Mouse (Mus musculus) liver, embryonic 13.5 days (tissue): ENCODE measurements around the gene Fhad1. TPM values are rescaled to one million over a fixed set of nuclear protein-coding genes. Genes with fewer than 3 reads are reported as not detected.

Source experiments
- ATAC-seq: fragments of 200-750 bp; cut with Nextera tagmentation; 2 replicates; pipeline ENCODE4 v1.8.0; 2017; ENCODE audit warnings: low read depth, mild to moderate bottlenecking, moderate number of reproducible peaks, moderate library complexity
- DNase-seq: peaks from one replicate; pipeline ENCODE4 v3.0.0; 2022
- H3K27ac ChIP-seq: fragments of 300-500 bp; sonication (generic); 2 replicates; pipeline ENCODE4 v1.5.1; 2015; ENCODE audit warnings: moderate library complexity, mild to moderate bottlenecking, inconsistent platforms
- H3K27me3 ChIP-seq: fragments of 300-500 bp; sonication (generic); 2 replicates; pipeline ENCODE4 v1.6.1; 2015; ENCODE audit warnings: mild to moderate bottlenecking, inconsistent platforms
- H3K36me3 ChIP-seq: fragments of 300-500 bp; sonication (generic); 2 replicates; pipeline ENCODE4 v1.6.1; 2015; ENCODE audit warnings: mild to moderate bottlenecking, inconsistent platforms
- H3K4me1 ChIP-seq: fragments of 300-500 bp; sonication (generic); replicated peaks from 2 replicates; pipeline ENCODE4 v1.6.1; 2015; ENCODE audit warnings: inconsistent platforms
- H3K4me2 ChIP-seq: fragments of 300-500 bp; sonication (generic); 2 replicates; pipeline ENCODE4 v1.6.1; 2015; ENCODE audit warnings: inconsistent platforms, mild to moderate bottlenecking, moderate library complexity
- H3K4me3 ChIP-seq: fragments of 300-500 bp; sonication (generic); replicated peaks from 2 replicates; pipeline ENCODE4 v1.5.1; 2015; ENCODE audit warnings: mild to moderate bottlenecking, inconsistent platforms
- H3K9ac ChIP-seq: fragments of 300-500 bp; sonication (generic); 2 replicates; pipeline ENCODE4 v1.6.1; 2015; ENCODE audit warnings: mild to moderate bottlenecking, inconsistent platforms
- H3K9me3 ChIP-seq: fragments of 300-500 bp; sonication (generic); replicated peaks from 2 replicates; pipeline ENCODE4 v1.6.1; 2016; ENCODE audit warnings: inconsistent platforms
- WGBS: fragments of 180-500 bp; shearing (Covaris S2); methylation state at CpG from one replicate; pipeline ENCODE4 v1.1.7; 2015; ENCODE audit not compliant: insufficient replicate concordance; 5-methylcytosine and 5-hydroxymethylcytosine counted together
- polyA plus RNA-seq: library from polyadenylated mRNA; unstranded; fragments of >200 nt; fragmentation: Nextera tagmentation; extraction: Ambion mirVana; gene quantifications from 2 replicates; pipeline ENCODE4 v1.2.1, GENCODE M21; 2015

The Fhad1 gene
- polyA plus RNA-seq, 1 experiment from 2014 or later = 0.32 TPM

DNA sequence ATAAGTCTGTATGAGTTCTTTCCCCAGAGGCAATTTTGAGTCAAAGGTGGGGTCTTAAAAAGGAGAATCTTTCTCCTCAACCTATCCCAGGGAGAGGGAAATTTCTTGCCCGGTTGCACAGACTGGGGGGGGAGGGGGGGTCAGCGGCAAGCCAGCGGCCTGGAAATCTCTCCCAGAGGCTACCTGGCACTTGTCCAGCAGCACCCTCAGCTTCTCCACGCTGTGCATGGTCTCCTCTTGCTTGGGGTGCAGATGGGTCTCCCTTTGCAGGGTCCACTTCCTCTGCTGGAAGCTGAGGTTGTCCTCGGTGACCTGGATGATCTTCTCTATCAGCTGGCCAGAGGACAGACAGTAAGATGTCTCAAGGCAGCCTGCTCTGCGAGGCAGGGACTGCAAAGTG lies 61.0 kb downstream of the Fhad1 start:
- Histone ChIP-seq H3K4me1 (peaks cover 31% of the 10 kb centered on the region), H3K27ac (no peak overlapping the region)
- no peak for ATAC-seq

DNA sequence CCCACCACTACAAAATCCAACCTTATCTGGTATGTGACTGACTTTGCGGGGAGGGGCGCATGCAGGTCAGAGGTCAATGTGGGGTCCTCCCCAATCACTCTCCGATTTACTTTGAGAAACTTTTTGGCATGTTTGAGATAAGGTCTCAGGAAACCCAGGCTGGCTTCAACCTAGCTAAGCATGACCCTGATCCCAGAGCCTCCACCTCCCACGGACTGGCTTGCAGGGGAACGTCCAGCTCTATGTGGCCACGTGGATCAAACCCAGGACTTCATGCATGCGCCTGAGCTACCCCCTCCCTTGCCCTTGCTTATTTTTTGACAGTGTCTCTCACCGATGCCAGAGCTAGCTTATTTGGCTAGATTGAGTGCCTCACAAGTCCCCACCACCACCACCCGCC lies 61.6 kb downstream of the Fhad1 start:
- Histone ChIP-seq H3K27ac (no peak overlapping the region), H3K9me3 (no peaks in the 10 kb centered on the region), H3K4me3 (no peak overlapping the region), H3K9ac (no peak overlapping the region), H3K4me2 (no peak overlapping the region), H3K27me3 (0 out of 2 replicates have a peak, but pooled peaks cover 3% of the 10 kb centered on the region), H3K4me1 (peaks cover 26% of the 10 kb centered on the region), H3K36me3 (no peaks in the 10 kb centered on the region)
- WGBS = 45% methylated on average over 9 of the region's 9 CpGs
- no peak for ATAC-seq
- DNase-seq = no peak

More for the DNA sequence above, 61.0 kb downstream of the Fhad1 start:
- no peak overlapping the region for H3K4me2 ChIP-seq
- DNase-seq = no peak
- 0 out of 2 replicates have a peak, but pooled peaks cover 3% of the 10 kb centered on the region for H3K27me3 ChIP-seq
- no peak overlapping the region for H3K9ac ChIP-seq
- no peaks in the 10 kb centered on the region for H3K36me3 ChIP-seq
- WGBS = 40% methylated on average over 6 of the region's 6 CpGs
- H3K9me3 ChIP-seq = no peaks in the 10 kb centered on the region
- no peak overlapping the region for H3K4me3 ChIP-seq

DNA sequence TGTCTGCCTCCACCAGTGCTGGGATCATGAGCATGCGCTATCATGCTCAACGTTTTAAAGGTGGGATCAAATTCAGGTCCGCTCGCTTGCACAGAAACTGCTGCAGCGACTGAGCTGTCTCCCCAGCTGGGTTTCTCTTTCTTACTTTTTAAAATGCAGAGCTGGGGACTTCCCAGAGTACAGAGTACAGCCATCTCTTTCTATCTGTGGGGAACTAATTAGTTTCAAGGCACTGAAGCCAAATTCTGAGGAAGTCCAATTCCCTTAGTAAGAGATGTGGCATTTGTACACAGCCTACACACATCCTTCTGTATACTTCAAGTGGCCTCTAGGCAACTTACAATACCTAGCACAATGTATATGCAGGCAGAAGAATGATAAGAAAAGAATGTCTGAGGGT lies 62.1 kb downstream of the Fhad1 start:
- no peaks in the 10 kb centered on the region for H3K36me3 ChIP-seq
- H3K9me3 ChIP-seq = no peaks in the 10 kb centered on the region
- WGBS = 48% methylated on average over 5 of the region's 5 CpGs
- peaks cover 23% of the 10 kb centered on the region for H3K4me1 ChIP-seq
- no peak for DNase-seq
- no peak overlapping the region for H3K4me3 ChIP-seq
- H3K9ac ChIP-seq = no peak overlapping the region
- H3K27ac ChIP-seq = peak overlapping the region; percentile 44; the same call in 1 of the 2 replicates
- H3K4me2 ChIP-seq = no peak overlapping the region
- H3K27me3 ChIP-seq = 0 out of 2 replicates have a peak, but pooled peaks cover 3% of the 10 kb centered on the region
- ATAC-seq = no peak

DNA sequence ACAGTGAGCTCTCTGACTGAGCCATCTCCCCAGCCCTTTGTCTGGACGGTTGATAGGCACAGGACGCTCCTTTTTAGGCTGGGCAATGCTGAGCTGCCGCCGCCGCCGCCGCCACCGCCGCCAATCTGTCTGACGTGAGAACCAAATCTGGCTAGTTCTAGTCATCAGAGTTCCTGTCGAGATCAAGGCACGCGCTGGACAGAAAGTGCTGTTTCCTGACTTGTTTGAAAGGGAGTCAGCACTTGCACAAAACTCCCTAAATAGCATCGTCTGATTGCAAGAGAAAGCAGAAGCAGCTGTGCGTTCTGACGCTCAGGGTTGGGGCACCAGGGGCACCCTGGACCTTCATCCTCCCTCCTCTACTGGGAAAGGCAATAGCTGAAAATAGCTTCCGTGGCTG lies 62.8 kb downstream of the Fhad1 start:
- 18% methylated on average over 17 of the region's 17 CpGs for WGBS
- DNase-seq (no peak), ATAC-seq (no peak)
- Histone ChIP-seq H3K9me3 (no peaks in the 10 kb centered on the region), H3K27me3 (0 out of 2 replicates have a peak, but pooled peaks cover 3% of the 10 kb centered on the region), H3K4me3 (no peak overlapping the region), H3K27ac (0 out of 2 replicates have a peak overlapping the region, but pooled peaks have one; percentile 44), H3K4me1 (peaks cover 20% of the 10 kb centered on the region), H3K4me2 (no peak overlapping the region), H3K9ac (no peak overlapping the region), H3K36me3 (no peaks in the 10 kb centered on the region)

DNA sequence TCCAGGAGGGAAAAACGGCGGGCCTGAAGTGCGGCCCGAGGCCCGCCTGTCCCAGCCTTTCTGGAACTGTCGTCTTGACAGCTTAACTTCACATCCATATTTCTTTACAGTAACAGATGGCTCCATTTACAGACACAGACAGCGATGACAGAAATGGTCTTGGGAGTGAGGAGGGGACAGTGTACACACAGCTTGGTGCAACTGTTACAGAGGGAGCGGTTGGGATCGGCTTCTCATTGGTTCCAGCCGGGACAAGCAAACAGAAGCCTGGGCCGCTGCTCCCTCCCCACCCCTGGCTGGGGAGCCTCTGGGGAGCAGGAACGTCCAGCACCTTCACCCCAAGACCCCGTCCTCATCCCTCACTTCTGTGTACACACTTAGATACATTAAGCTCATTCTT lies 65.4 kb downstream of the Fhad1 start:
- H3K9ac ChIP-seq = no peak overlapping the region
- no peaks in the 10 kb centered on the region for H3K36me3 ChIP-seq
- peaks cover 18% of the 10 kb centered on the region for H3K4me1 ChIP-seq
- WGBS = 53% methylated on average over 13 of the region's 13 CpGs
- no peak overlapping the region for H3K4me3 ChIP-seq
- H3K4me2 ChIP-seq = no peak overlapping the region
- no peak overlapping the region for H3K27ac ChIP-seq
- H3K9me3 ChIP-seq = no peaks in the 10 kb centered on the region
- 0 out of 2 replicates have a peak, but pooled peaks cover 3% of the 10 kb centered on the region for H3K27me3 ChIP-seq
- DNase-seq (no peak), ATAC-seq (no peak)

DNA sequence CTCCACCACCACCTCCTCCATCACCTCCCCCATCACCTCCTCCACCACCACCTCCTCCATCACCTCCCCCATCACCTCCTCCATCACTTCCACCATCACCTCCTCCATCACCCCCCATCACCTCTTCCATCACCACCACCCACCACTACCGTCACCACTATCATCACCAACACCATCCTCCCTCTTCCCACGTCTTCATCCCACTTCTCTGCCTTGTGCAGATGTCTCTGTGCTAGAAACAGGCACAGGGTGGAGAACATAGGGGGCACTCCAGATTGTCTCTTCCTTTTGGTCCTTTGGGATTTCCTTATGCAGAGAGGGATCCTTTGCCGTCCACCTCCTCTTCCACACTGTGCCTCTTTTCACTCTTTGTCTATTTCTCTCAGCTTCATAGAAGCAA lies 66.1 kb downstream of the Fhad1 start:
- ATAC-seq (no peak), DNase-seq (no peak)
- Histone ChIP-seq H3K4me1 (peaks cover 12% of the 10 kb centered on the region), H3K9ac (no peak overlapping the region), H3K27ac (no peak overlapping the region), H3K4me2 (no peak overlapping the region), H3K9me3 (no peaks in the 10 kb centered on the region), H3K27me3 (0 out of 2 replicates have a peak, but pooled peaks cover 3% of the 10 kb centered on the region), H3K36me3 (no peaks in the 10 kb centered on the region), H3K4me3 (no peak overlapping the region)
- 68% methylated on average over 3 of the region's 3 CpGs for WGBS

DNA sequence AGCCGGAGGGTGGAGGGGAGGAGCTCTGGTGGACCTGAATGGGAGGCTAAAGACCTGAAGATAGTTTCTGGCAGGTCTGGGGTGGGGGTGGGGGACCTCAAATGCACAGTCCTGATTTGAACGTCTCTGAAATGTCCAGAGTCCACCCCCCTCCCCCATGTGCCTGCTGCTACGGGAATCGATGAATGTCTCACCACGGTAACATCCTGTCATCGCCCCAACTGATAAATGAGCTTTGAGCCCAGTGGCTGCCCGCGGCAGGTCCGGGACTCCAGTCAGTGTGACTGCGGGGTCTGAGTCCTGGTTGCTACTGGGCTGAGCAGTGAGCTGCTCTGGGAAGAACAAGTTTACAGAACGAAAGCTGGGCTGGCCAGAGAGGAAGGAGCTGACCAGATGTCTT lies 72.5 kb downstream of the Fhad1 start:
- H3K9me3 ChIP-seq = no peaks in the 10 kb centered on the region
- 40% methylated on average over 11 of the region's 11 CpGs for WGBS
- no peak overlapping the region for H3K27ac ChIP-seq
- no peak overlapping the region for H3K4me3 ChIP-seq
- ATAC-seq (peak; percentile 67), DNase-seq (no peak)
- H3K4me1 ChIP-seq = peaks cover 11% of the 10 kb centered on the region; the same call in 1 of the 2 replicates
- H3K9ac ChIP-seq = no peak overlapping the region
- H3K36me3 ChIP-seq = no peaks in the 10 kb centered on the region
- H3K27me3 ChIP-seq = no peaks in the 10 kb centered on the region
- no peak overlapping the region for H3K4me2 ChIP-seq

DNA sequence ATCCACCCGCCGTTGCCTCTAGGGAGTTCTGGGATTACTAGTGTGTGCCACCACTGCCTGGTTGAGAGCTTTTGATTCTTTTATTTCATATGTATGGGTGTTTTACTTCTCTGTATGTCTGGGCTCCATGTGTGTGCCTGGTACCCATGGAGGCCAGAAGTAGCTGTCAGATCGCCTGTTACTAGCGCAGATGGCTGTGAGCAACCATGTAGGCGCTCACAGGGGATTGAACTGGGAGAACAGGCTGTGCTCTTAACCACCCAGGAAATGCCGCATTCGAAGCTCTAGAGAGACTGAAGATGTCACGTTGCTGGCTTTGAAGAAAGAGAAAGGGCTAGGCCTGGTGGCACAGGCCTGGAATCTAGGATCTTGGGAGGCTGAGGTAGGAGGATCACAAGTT lies 73.6 kb downstream of the Fhad1 start:
- no peak overlapping the region for H3K4me2 ChIP-seq
- no peaks in the 10 kb centered on the region for H3K9me3 ChIP-seq
- no peak for DNase-seq
- peaks cover 11% of the 10 kb centered on the region; the same call in 1 of the 2 replicates for H3K4me1 ChIP-seq
- no peak for ATAC-seq
- H3K9ac ChIP-seq = no peak overlapping the region
- no peaks in the 10 kb centered on the region for H3K27me3 ChIP-seq
- 75% methylated on average over 8 of the region's 8 CpGs for WGBS
- no peaks in the 10 kb centered on the region for H3K36me3 ChIP-seq
- H3K4me3 ChIP-seq = no peak overlapping the region
- no peak overlapping the region for H3K27ac ChIP-seq

DNA sequence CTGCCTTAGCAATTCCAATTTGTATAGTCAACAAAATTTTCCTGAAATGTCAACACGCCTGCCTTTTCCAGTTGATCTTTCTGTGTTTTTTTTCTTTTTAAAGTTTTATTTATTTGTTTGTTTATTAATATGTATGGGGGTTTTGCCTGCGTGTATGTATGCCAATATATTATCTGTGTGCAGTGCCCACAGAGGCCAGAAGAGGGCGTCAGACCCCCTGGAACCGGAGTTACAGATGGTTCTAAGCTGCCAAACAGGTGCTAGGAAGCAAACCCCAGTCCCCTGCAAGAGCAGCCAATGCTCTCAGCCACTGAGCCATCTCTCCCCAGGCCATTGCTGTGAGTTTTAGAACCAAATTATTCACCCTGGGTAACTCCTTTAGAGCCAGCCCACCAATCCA lies 76.3 kb downstream of the Fhad1 start:
- H3K27me3 ChIP-seq = no peaks in the 10 kb centered on the region
- no peak overlapping the region for H3K27ac ChIP-seq
- DNase-seq (no peak), ATAC-seq (no peak)
- H3K4me1 ChIP-seq = peaks cover 11% of the 10 kb centered on the region; the same call in 1 of the 2 replicates
- no peaks in the 10 kb centered on the region for H3K36me3 ChIP-seq
- no peaks in the 10 kb centered on the region for H3K9me3 ChIP-seq
- no peak overlapping the region for H3K9ac ChIP-seq
- WGBS = 50% methylated on average over 4 of the region's 4 CpGs
- no peak overlapping the region for H3K4me2 ChIP-seq
- no peak overlapping the region for H3K4me3 ChIP-seq

DNA sequence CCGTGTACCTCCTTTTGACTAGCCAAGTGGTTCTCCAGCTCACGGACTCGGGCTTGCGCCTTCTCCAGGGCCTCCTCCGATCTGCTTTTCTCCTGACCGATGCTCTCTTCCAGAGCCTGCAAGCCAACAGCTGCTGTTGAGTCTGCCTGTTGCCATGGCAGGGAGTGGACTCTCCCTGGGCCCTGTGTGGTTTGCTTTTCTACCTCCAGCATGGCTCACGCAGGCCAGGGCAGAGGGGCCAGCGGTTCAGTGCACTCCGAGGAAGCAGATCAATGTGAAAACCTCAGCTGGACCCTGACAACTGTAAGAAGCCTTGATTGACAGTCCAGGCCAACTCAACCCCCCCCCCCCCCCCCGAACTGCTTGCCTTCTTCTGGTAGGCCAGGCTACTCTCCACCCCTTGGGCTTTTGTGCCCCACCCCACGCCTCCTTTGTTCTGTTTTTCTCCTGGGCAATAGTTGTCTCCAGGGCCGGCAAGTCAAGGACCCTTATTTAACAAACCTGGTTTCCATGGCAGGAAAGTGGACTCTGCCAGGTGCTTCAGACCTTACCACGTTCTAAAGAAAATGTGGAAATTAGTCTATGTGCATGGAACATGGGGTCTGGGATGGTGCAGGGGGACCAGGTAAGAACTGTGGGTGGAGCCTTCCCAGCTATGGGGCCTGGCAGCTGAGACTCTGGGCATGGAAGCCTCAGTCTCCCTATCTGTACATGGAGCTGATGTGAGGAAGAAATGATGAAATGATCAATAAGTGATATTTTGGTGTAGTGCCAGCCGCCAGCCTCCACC lies 81.9 kb downstream of the Fhad1 start:
- Histone ChIP-seq H3K4me1 (peaks cover 5% of the 10 kb centered on the region; the same call in 1 of the 2 replicates), H3K36me3 (no peaks in the 10 kb centered on the region), H3K4me3 (no peak overlapping the region), H3K27ac (no peak overlapping the region), H3K9ac (no peak overlapping the region), H3K9me3 (no peaks in the 10 kb centered on the region), H3K4me2 (no peak overlapping the region), H3K27me3 (no peaks in the 10 kb centered on the region)
- 64% methylated on average over 13 of the region's 14 CpGs for WGBS
- ATAC-seq (no peak), DNase-seq (no peak)

DNA sequence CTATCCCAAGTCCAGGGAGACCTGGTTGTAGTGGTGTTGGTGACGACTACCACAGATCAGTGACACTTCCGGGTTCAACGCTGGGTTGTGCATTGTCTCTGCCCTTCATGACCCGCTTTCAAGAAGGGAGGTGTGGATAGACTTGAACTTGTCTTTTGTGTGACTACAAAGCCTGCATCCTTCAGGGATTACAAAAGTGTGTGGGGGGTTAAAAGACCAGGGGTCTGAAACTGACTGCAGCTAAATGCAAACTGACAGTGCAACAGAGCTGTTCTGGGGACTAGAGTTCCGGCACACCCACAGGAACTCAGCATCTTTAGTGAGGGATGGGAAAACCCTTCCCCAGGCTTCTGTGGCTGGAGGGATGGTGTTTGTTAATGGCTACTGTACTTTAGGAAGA lies 83.4 kb downstream of the Fhad1 start:
- Histone ChIP-seq H3K9me3 (no peaks in the 10 kb centered on the region), H3K4me1 (peaks cover 5% of the 10 kb centered on the region; the same call in 1 of the 2 replicates), H3K9ac (no peak overlapping the region), H3K36me3 (no peaks in the 10 kb centered on the region), H3K27me3 (no peaks in the 10 kb centered on the region), H3K27ac (no peak overlapping the region), H3K4me3 (no peak overlapping the region), H3K4me2 (no peak overlapping the region)
- DNase-seq (no peak), ATAC-seq (no peak)
- WGBS = 74% methylated on average over 5 of the region's 5 CpGs

DNA sequence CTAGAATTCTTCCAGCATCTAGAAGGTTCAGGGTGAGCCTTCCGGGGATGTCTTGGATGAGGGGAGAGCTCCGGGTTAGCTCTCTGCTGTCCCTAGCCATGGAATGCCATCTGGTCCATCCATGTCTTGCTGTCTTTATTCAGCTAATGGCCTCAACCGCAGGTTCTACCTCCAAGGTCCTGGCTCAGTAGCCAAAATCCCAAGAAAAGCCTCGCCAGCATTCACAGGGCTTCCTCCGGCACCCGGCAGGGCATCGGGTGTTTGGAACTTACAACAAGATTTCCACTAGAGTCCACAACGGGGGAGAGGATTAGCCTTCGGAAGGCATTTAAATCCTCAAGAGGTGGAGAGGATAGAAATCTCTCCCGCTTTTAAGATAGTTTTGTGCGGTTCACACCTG lies 84.9 kb downstream of the Fhad1 start:
- DNase-seq (no peak), ATAC-seq (no peak)
- H3K27me3 ChIP-seq = no peaks in the 10 kb centered on the region
- no peak overlapping the region for H3K4me3 ChIP-seq
- peaks cover 5% of the 10 kb centered on the region; the same call in 1 of the 2 replicates for H3K4me1 ChIP-seq
- no peak overlapping the region for H3K9ac ChIP-seq
- H3K4me2 ChIP-seq = no peak overlapping the region
- no peaks in the 10 kb centered on the region for H3K9me3 ChIP-seq
- no peak overlapping the region for H3K27ac ChIP-seq
- H3K36me3 ChIP-seq = no peaks in the 10 kb centered on the region
- WGBS = 75% methylated on average over 11 of the region's 11 CpGs
